Mouse (Mus musculus) c-Kit-negative CD71-positive TER-119-positive erythroid progenitor cells, embryonic 14.5 days (primary cell): ENCODE data around the gene Gm49027.
A peak's percentile ranks its signal among the peaks of the same experiment; 100 is the strongest.

Experiments used
- DNase-seq: peaks from one replicate; pipeline ENCODE4 v3.0.0-alpha.2; 2013; ENCODE audit warnings: low read depth, low spot score

Gm49027 gene

DNA sequence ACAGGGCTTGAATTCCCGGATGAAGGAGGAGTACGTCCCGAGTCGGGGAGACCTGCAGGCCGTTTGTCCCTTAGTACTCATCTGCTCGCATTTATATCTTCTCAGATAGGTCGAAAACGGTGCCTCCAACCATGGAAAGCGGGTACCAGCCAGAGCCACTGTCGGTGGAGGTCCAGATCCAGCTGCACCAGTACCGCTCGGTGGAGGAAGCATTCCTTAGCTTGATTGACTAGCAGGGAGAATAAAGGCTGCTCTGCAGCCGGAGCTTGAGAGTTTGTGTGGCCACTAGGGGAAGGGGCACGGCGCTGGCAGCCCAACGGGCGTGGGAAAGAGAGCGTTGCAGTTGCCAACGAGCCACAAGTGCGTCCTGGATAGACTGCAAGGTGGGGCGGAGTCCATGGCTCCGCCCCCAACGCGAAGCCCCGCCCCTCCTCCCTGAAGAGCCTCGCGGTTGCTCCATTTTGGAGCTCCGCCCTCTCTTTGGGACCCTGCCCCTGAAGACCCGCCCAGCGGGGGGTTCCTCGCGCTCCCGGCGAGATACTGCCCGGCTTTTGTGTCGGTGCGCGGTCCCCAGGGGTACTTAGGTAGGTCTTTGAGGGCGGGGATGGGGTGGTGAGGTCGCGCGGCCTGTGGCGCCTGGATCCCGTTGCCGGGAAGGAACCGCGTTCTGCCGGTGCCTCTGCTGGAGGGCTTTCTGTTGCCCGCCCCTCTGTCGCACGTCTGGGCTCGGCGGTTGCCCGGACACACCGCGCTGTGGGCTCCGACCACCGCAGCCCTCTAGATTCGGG lies 17.2 kb downstream of the Gm49027 start:
- peak; percentile 26 for DNase-seq

DNA sequence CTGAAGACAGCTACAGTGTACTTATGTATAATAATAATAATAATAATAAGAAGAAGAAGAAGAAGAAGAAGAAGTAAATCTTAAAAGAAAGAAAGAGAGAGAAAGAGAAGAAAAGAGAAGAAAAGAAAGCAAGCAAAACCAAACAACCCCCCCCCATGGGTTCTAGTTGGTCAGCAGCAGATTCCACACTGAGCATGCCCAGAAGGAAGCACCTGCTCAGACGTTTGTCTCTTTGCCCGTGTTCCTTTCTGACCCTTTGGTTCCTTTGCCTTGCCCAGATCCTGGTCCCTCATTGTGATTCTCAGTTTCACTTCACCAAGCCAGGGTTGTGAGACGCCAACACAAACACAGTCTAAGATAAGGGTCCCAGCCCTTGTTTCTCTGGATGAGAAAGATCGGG lies 23.3 kb downstream of the Gm49027 start:
- no peak for DNase-seq

DNA sequence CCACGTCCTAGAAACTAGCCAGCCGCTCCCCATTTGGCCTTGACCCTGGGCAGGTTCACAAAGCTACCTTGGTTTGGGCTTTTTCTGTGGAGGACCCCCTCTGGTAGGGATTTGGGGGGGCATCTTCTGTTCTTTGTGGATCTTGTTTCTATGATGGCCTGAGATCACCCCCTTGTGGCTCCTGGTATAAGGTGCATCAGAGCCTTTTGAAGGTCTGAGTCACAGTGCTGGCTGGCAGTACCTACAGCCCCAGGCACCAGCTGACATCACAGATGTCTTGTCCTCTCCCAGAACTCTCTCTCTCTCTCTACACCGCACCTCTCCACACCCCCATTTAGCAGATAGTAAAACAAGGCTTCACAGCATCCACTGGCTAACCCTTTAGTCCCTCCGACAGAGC lies 25.6 kb downstream of the Gm49027 start:
- DNase-seq: no peak

DNA sequence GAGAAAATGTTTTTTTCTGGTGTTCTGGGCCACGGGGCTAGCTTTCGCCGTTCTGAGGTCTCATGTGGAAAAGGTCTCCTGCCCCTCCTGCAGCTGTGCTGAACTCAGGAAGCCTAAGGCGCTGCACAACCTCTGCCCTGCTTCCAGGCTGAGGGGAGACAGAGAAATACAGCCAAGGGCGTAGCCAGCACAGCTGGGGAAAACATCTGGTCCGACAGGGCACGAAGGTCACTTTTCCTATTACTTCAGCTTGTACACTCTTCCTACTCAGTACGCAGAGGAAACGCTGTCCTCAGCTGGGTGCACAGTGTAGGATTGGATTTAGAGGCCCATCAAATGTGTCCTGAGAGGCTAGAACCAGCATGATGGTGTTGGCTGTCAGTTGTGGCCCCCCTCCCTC lies 35.4 kb downstream of the Gm49027 start:
- no peak for DNase-seq

DNA sequence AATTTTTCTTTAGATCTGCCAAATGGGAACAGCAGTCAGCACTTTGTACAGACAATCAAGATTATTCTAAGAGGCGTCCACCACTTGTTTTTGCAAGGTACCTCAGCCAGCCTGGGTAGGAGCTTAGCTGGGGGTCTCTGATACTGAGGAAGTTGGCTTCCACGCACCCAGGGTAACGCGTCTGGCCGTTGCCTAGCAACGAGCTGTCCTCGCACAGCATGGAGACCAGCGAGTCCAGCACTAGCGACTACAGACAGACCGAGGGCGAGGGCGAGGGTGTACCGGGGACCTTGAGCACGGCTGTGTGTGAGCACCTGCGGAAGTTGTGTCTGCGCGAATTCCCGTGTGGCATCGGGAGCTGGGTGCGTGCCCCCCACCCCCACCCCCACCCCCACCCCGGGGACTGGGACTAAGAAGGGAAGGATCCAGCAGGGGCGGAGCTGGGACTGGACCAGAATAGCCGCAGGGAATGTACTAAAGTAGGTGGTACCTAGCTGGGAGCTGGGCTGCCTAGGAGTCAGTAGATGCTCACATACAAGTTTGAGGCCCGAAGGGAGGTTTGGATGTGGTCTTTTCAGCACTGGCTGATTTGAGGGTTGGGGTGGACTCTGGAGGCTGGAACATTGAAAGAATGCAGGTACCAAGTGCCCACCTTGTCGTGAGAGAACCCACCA lies 36.0 kb downstream of the Gm49027 start, which contains the start of the genes Lrrc43 and Il31:
Gene Lrrc43 (plus strand): TSS at position 194 of the 674 bp plus-strand sequence.
Gene Il31 (minus strand): TSS at position 378 of the 674 bp plus-strand sequence.
- DNase-seq: no peak

DNA sequence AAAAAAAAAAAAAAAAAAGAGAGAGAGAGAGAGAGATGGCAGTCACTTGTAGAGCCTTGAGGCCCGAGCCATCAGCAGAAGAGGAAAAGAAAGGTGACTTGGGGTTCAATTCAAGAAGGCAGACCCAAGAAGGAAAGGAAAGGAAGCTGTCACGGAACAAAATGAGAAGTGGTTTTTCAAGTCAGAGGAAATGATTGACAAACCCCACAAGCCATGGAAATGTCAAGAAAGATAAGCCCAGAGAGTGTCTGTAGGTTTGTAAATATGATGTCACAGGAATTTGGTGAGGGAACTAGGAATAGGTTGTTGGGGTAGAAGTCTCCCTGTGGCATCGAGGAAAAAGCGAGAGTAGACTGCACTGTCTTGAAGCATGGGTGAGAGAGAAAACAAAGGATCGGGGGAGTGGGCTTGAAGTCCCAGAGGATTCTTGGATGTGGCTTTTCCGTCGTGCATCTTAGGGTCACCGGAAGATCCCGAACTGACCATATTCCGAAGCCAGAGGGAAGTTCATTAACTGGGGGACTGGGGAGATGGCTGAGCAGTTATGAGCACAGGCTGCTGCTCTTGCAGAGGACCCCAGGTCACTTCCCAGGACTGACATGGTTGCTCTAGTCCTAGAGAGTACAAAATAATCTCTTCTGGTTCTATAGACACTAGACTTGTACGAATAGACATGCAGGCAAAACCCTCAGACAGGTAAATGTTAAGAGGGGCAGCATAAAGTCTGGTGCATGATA lies 37.5 kb downstream of the Gm49027 start:
- no peak for DNase-seq

DNA sequence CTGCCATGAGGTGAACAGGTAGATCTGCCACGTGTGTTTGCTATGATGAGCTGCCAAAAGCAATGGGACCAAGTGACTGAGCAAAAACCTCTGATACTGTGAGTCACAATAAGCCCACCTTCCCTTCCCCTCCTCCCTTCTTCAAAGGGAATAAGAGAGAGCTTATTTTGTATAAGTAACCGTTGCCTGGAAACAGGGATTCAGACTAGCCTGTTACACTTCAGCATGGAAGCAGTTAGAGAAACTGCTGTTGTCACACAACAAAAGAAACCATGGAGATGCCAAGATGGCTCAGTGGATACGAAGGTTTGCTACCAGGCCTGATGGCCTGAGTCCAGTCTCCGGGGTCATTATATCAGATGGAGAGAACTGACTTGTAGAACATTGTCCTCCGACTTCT lies 51.5 kb downstream of the Gm49027 start:
- DNase-seq: no peak

DNA sequence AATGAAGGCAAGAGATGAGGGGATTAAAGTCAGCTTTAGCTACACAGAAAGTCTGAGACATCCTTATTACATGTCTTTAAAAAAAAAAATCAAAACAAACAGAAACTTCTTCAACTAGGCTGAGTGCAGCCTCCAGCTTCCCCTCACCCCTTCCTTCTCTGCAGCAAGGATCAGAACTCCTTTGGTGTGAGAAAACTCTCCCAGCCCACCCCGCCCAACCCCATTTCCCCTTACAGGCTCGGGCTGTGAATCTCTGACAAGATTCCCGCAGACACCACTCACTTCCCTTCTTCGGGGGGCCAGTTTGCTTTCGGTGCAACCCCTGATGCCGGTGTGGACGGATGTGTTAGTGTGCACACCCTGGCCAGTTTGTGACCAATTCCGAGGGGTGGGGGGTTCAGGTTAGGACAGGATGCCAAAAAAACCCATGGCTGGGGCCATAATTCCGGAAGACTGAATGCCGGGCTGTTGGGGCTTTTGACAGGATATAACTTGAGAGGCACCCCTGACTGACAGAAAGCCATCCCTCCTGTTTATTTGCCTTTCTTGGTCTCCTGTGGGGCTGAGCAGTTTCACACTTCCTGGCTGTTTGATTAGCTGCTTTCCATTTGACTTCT lies 54.4 kb downstream of the Gm49027 start:
- DNase-seq: no peak

DNA sequence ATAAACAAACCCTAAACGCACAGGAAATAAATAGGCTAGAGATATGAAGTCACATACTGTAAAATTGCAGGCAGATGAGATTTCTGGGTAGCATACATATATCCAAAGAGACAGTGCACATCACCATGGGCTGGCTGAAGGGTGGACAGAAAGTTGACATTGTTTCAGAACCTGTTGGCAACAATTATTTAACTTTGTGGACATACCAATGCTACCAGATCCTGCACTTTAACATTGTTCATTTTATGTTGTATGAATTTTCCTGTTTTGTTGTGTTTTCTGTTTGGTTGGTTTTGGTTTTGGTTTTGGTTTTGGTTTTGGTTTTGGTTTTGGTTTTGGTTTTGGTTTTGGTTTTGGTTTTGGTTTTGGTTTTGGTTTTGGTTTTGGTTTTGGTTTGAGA lies 60.6 kb downstream of the Gm49027 start:
- DNase-seq: no peak
